Mouse (Mus musculus) C2C12 (cell line): ENCODE data around the gene Itpr1.

Source experiments
- CEBPB ChIP-seq: IDR thresholded peaks from one replicate; pipeline ENCODE4 v1.6.1; 2011; ENCODE audit warnings: low read depth, mild to moderate bottlenecking, control low read depth, moderate library complexity
- CTCF ChIP-seq: IDR thresholded peaks from one replicate; pipeline ENCODE4 v1.5.1; 2011; ENCODE audit not compliant: control insufficient read depth, insufficient read depth, insufficient read length
- MAX ChIP-seq: IDR thresholded peaks from one replicate; pipeline ENCODE4 v1.6.1; 2011; ENCODE audit warnings: mild to moderate bottlenecking, control low read depth
- MYOD1 ChIP-seq: IDR thresholded peaks from one replicate; pipeline ENCODE4 v1.6.1; 2011; ENCODE audit warnings: low read depth; ENCODE audit not compliant: control insufficient read depth, insufficient read length
- MYOG ChIP-seq: IDR thresholded peaks from one replicate; pipeline ENCODE4 v1.6.1; 2011; ENCODE audit not compliant: control insufficient read depth, insufficient read length; ENCODE audit errors: extremely low read depth
- USF1 ChIP-seq: IDR thresholded peaks from one replicate; pipeline ENCODE4 v1.6.1; 2011; ENCODE audit warnings: low read depth, mild to moderate bottlenecking, control low read depth, moderate library complexity

DNA sequence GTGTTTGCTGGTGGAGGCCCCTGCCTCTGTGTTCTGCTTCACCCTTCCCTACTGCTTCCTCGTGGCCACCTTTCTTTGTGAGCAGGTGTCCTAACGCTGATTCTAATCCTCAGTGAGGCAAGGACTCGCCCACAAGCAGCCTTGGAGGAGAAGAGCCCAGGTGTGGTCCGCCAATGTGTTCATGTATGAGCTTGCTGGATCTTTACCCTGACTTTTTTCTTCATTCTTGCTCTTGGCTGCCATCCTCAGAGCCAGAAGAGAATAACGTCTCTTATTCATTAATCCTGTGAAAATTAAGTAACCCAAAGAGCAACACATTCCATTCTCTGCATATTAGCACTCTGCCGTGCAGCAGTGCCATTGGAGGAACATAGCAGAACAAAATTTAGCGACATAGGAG lies 161.1 kb downstream of the Itpr1 start:
- no peak for TF ChIP-seq CTCF
- TF ChIP-seq MYOG = no peak
- no peak for TF ChIP-seq USF1
- no peak for TF ChIP-seq MAX
- no peak for TF ChIP-seq CEBPB
- no peak for TF ChIP-seq MYOD1
